Comparison of ENCODE assay signal across 13 mouse cellular contexts in genomic region chr5:151252213-151252612, GRCm38 (mm10). TPM values are rescaled to one million over a fixed set of nuclear protein-coding genes. Genes with fewer than 3 reads are reported as not detected.
DNase-seq lines count a peak whose midpoint lies in the region; ATAC-seq and TF ChIP-seq lines count a peak whose summit lies in the region.
"Had no signal": no experiment of that assay in that cellular context is flagged by ENCODE, and none has a peak within 500 bp of the region (broad histone marks: within the 10 kb centered on the region; RNA-seq: fewer than 3 reads in every experiment).

No protein-coding gene starts in this region.

- H3K4me1 ChIP-seq in heart, embryonic 14.5 days (ENCODE audit: control insufficient read depth in 2 of 2, insufficient read depth in 2 of 2, low read length in 2 of 2): peaks cover 6 to 8% of the 10 kb centered on the region in 2 experiments
- H3K4me1 ChIP-seq in heart, embryonic 10.5 days: peaks cover 19% of the 10 kb centered on the region
- no peaks in the 10 kb centered on the region for H3K4me1 ChIP-seq in hindbrain, embryonic 16.5 days (ENCODE audit: control insufficient read depth, insufficient read depth, low read depth, low read length)
- H3K4me1 ChIP-seq in cerebellum, adult 2 months (ENCODE audit: control insufficient read depth, insufficient read depth, low read length): no peaks in the 10 kb centered on the region
- H3K4me1 ChIP-seq: embryonic facial prominence, embryonic 13.5 days had no signal

- TF ChIP-seq CTCF in cerebellum, adult 2 months (IDR thresholded peaks at IDR 0.05; ENCODE audit: borderline replicate concordance, insufficient read depth, low read depth, low read length): no peak

- DNase-seq in heart, embryonic 10.5 days (ENCODE audit: low spot score): no peak
- DNase-seq in CD4-positive helper T cell, adult 2 months (ENCODE audit: low read depth, low spot score): peak; percentile 56
- no peak for DNase-seq in cerebellum, adult 2 months
- DNase-seq in gastrocnemius, postnatal 14 days: no peak
- no peak for DNase-seq in layer of hippocampus, postnatal 14 days (ENCODE audit: low spot score in 2 of 2)
- DNase-seq: kidney, adult 9 months; thymus, adult 2 months had no signal

- no peaks in the 10 kb centered on the region for H3K36me3 ChIP-seq in heart, embryonic 14.5 days (ENCODE audit: control insufficient read depth, insufficient read depth, low read length)
- no peaks in the 10 kb centered on the region for H3K36me3 ChIP-seq in heart, embryonic 10.5 days
- no peaks in the 10 kb centered on the region for H3K36me3 ChIP-seq in hindbrain, embryonic 16.5 days (ENCODE audit: control insufficient read depth, insufficient read depth, low read length)
- H3K36me3 ChIP-seq: embryonic facial prominence, embryonic 13.5 days; G1E; liver, embryonic 12.5 days had no signal

- no peaks in the 10 kb centered on the region for H3K9me3 ChIP-seq in heart, embryonic 14.5 days (ENCODE audit: control insufficient read depth, low read length)
- H3K9me3 ChIP-seq in heart, embryonic 10.5 days: no peaks in the 10 kb centered on the region
- H3K9me3 ChIP-seq in hindbrain, embryonic 16.5 days (ENCODE audit: control insufficient read depth, low read length): no peaks in the 10 kb centered on the region
- H3K9me3 ChIP-seq: embryonic facial prominence, embryonic 13.5 days; G1E; liver, embryonic 12.5 days had no signal

- no peaks in the 10 kb centered on the region for H3K27me3 ChIP-seq in heart, embryonic 14.5 days (ENCODE audit: control insufficient read depth, insufficient read depth, low read length)
- 0 out of 2 replicates have a peak, but pooled peaks cover 7% of the 10 kb centered on the region for H3K27me3 ChIP-seq in heart, embryonic 10.5 days (ENCODE audit: insufficient read depth, poor library complexity, severe bottlenecking)
- H3K27me3 ChIP-seq in hindbrain, embryonic 16.5 days (replicated peaks; ENCODE audit: control insufficient read depth, insufficient read depth, low read length): no peaks in the 10 kb centered on the region
- no peaks in the 10 kb centered on the region for H3K27me3 ChIP-seq in cerebellum, adult 2 months (ENCODE audit: control insufficient read depth, insufficient read depth, low read length)
- H3K27me3 ChIP-seq: embryonic facial prominence, embryonic 13.5 days; liver, embryonic 12.5 days had no signal

- intact Hi-C loops in gastrocnemius, postnatal 14 days (cut with DNase I; ENCODE audit: low total_unique reads): no loop called here

- 45% methylated on average over 8 of the region's 8 CpGs for WGBS in heart, embryonic 14.5 days
- 52% methylated on average over 8 of the region's 8 CpGs for WGBS in heart, embryonic 10.5 days
- 63% methylated on average over 8 of the region's 8 CpGs for WGBS in hindbrain, embryonic 16.5 days
- WGBS in cerebellum, adult 2 months: 53% methylated on average over 8 of the region's 8 CpGs

- H3K9ac ChIP-seq in heart, embryonic 14.5 days (ENCODE audit: low read length): no peak overlapping the region
- H3K9ac ChIP-seq in hindbrain, embryonic 16.5 days (ENCODE audit: low read depth, low read length): no peak overlapping the region
- H3K9ac ChIP-seq: embryonic facial prominence, embryonic 13.5 days; liver, embryonic 12.5 days had no signal

- peak overlapping the region; percentile 48 for H3K4me2 ChIP-seq in heart, embryonic 14.5 days (ENCODE audit: low read length)
- 0 out of 2 replicates have a peak overlapping the region, but pooled peaks have one; percentile 1 for H3K4me2 ChIP-seq in hindbrain, embryonic 16.5 days (ENCODE audit: low read length)
- H3K4me2 ChIP-seq: embryonic facial prominence, embryonic 13.5 days; liver, embryonic 12.5 days had no signal

- no peak overlapping the region for H3K27ac ChIP-seq in heart, embryonic 14.5 days (replicated peaks in 1 of 2; ENCODE audit: control insufficient read depth in 1 of 2, insufficient read depth in 1 of 2, low read depth in 2 of 2, low read length in 2 of 2)
- no peak overlapping the region for H3K27ac ChIP-seq in heart, embryonic 10.5 days
- no peak overlapping the region for H3K27ac ChIP-seq in hindbrain, embryonic 16.5 days (ENCODE audit: low read depth, low read length)
- no peak overlapping the region for H3K27ac ChIP-seq in cerebellum, adult 2 months (ENCODE audit: insufficient read depth, low read length)
- H3K27ac ChIP-seq: embryonic facial prominence, embryonic 13.5 days; liver, embryonic 12.5 days had no signal

- no peak for ATAC-seq in heart, embryonic 14.5 days (ENCODE audit: insufficient number of reproducible peaks, insufficient read depth, low FRiP score, low read depth)
- ATAC-seq in activated CD4-positive, CD25-positive, alpha-beta regulatory T cell, adult 4 months: peak; percentile 60
- ATAC-seq in hindbrain, embryonic 16.5 days: no peak
- ATAC-seq: liver, embryonic 12.5 days had no signal

- TF ChIP-seq POLR2A in cerebellum, adult 2 months (IDR thresholded peaks at IDR 0.05; ENCODE audit: borderline replicate concordance, insufficient read depth, low read length): no peak

- peak overlapping the region in 1 of 2 experiments; percentile 8; a peak in 1 of 4 replicates for H3K4me3 ChIP-seq in heart, embryonic 14.5 days (ENCODE audit: control insufficient read depth in 1 of 2, insufficient read depth in 1 of 2, low read depth in 1 of 2, low read length in 2 of 2)
- H3K4me3 ChIP-seq in heart, embryonic 10.5 days: no peak overlapping the region
- peak overlapping the region; percentile 9; the same call in 1 of the 2 replicates for H3K4me3 ChIP-seq in hindbrain, embryonic 16.5 days (ENCODE audit: low read length)
- no peak overlapping the region for H3K4me3 ChIP-seq in cerebellum, adult 2 months (replicated peaks; ENCODE audit: insufficient read depth, low read depth, low read length)
- H3K4me3 ChIP-seq: embryonic facial prominence, embryonic 13.5 days; liver, embryonic 12.5 days had no signal

RNA-seq across cellular contexts. Expression of gene Stard13, which starts 18.6 kb away (rescaled TPM):
- polyA plus RNA-seq in heart, embryonic 14.5 days (2014; fragmentation: Nextera tagmentation; extraction: Ambion mirVana): 3.4 and 4.2 TPM in 2 replicates
- polyA plus RNA-seq in heart, embryonic 10.5 days (2016; fragmentation: Nextera tagmentation; extraction: Ambion mirVana): 2.7 and 3.3 TPM in 2 replicates
- polyA plus RNA-seq in activated CD4-positive, CD25-positive, alpha-beta regulatory T cell, adult 4 months (2017; shearing (Covaris generic)): not detected
- 5.9 and 6.1 TPM in 2 replicates for polyA plus RNA-seq in hindbrain, embryonic 16.5 days (2015; fragmentation: Nextera tagmentation; extraction: Ambion mirVana)
- polyA plus RNA-seq in cerebellum, adult 2 months (2012; rRNA removed): 9.8 and 10.6 TPM in 2 replicates
- 10 to 100 TPM; 10.9 to 13.5 TPM for total RNA-seq in gastrocnemius, postnatal 14 days (2021)
- 10 to 100 TPM; 13.8 to 17.1 TPM for total RNA-seq in layer of hippocampus, postnatal 14 days (2021)
- polyA plus RNA-seq: G1E had no signal
